ENCODE assay signal across 19 mouse cellular contexts in the genomic region with DNA sequence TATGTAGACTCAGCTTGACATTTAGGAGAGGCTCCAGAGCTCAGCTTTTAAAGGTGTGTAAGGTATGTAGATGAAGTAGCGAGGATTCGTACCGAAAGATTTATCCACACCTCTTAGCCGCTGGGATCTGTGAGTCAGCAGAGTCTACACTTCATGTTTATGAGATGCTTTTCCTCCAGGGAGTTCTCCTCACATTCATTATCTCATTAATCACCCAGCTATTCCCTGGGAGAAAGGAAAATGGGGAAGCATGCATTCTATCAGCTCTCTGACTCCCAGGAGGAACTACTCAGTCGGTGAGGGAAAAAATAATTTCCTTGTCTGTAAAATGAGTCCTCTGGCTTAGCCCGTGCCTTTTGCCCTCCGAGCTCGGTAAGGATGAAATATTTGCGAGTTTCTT.
DNase-seq lines count a peak whose midpoint lies in the region; ATAC-seq and TF ChIP-seq lines count a peak whose summit lies in the region.
"Had no signal": no experiment of that assay in that cellular context is flagged by ENCODE, and none has a peak within 500 bp of the region (broad histone marks: within the 10 kb centered on the region; RNA-seq: fewer than 3 reads in every experiment).

No protein-coding gene starts in this region.

- no peaks in the 10 kb centered on the region for H3K27me3 ChIP-seq in midbrain, embryonic 14.5 days (ENCODE audit: control insufficient read depth, insufficient read depth, low read length)
- no peaks in the 10 kb centered on the region for H3K27me3 ChIP-seq in midbrain, embryonic 10.5 days (ENCODE audit: low read depth, poor library complexity, severe bottlenecking)
- no peaks in the 10 kb centered on the region for H3K27me3 ChIP-seq in hindbrain, embryonic 15.5 days
- H3K27me3 ChIP-seq in neural tube, embryonic 15.5 days (replicated peaks) = no peaks in the 10 kb centered on the region
- H3K27me3 ChIP-seq in heart, embryonic 12.5 days (replicated peaks) = no peaks in the 10 kb centered on the region
- H3K27me3 ChIP-seq: embryonic facial prominence, embryonic 15.5 days had no signal

- WGBS in midbrain, embryonic 14.5 days = 81% methylated on average over 9 of the region's 9 CpGs
- WGBS in midbrain, embryonic 10.5 days = 93% methylated on average over 9 of the region's 9 CpGs
- 46% methylated on average over 9 of the region's 9 CpGs for WGBS in hindbrain, embryonic 15.5 days
- WGBS in neural tube, embryonic 15.5 days = 45% methylated on average over 9 of the region's 9 CpGs
- 80% methylated on average over 9 of the region's 9 CpGs for WGBS in heart, embryonic 12.5 days

- H3K4me3 ChIP-seq in midbrain, embryonic 14.5 days (replicated peaks; ENCODE audit: low read depth, low read length) = no peak overlapping the region
- no peak overlapping the region for H3K4me3 ChIP-seq in midbrain, embryonic 10.5 days
- H3K4me3 ChIP-seq in hindbrain, embryonic 15.5 days = no peak overlapping the region
- no peak overlapping the region for H3K4me3 ChIP-seq in neural tube, embryonic 15.5 days (replicated peaks)
- no peak overlapping the region for H3K4me3 ChIP-seq in heart, embryonic 12.5 days
- H3K4me3 ChIP-seq: embryonic facial prominence, embryonic 15.5 days; heart, embryonic 10.5 days had no signal

- no peak for ATAC-seq in midbrain, embryonic 14.5 days (ENCODE audit: low FRiP score, low TSS enrichment)
- 0 out of 2 replicates have a peak, but pooled peaks have one; percentile 66 for ATAC-seq in hindbrain, embryonic 15.5 days (ENCODE audit: low FRiP score, low read depth)
- ATAC-seq in neural tube, embryonic 15.5 days (ENCODE audit: low FRiP score) = peak; percentile 70
- no peak for ATAC-seq in heart, embryonic 12.5 days (ENCODE audit: insufficient number of reproducible peaks, low FRiP score)
- ATAC-seq: forebrain, embryonic 16.5 days; lung, postnatal 0 days had no signal

- H3K4me1 ChIP-seq in midbrain, embryonic 14.5 days (ENCODE audit: control insufficient read depth, insufficient read depth, low read length) = no peaks in the 10 kb centered on the region
- no peaks in the 10 kb centered on the region for H3K4me1 ChIP-seq in midbrain, embryonic 10.5 days
- no peaks in the 10 kb centered on the region for H3K4me1 ChIP-seq in hindbrain, embryonic 15.5 days (replicated peaks)
- H3K4me1 ChIP-seq in neural tube, embryonic 15.5 days = peaks cover 6% of the 10 kb centered on the region; the same call in 1 of the 2 replicates
- H3K4me1 ChIP-seq in heart, embryonic 12.5 days (replicated peaks) = peaks cover 4% of the 10 kb centered on the region; the same call in 1 of the 2 replicates
- H3K4me1 ChIP-seq: embryonic facial prominence, embryonic 15.5 days; heart, embryonic 10.5 days had no signal

- no peak for TF ChIP-seq CTCF in brain, embryonic 14.5 days (IDR thresholded peaks at IDR 0.05; ENCODE audit: borderline replicate concordance, extremely low read depth, insufficient read depth, insufficient read length)

- no peak for TF ChIP-seq POLR2A in brain, embryonic 14.5 days (IDR thresholded peaks at IDR 0.05; ENCODE audit: borderline replicate concordance, extremely low read depth, insufficient read depth, insufficient read length, poor library complexity, severe bottlenecking)

- H3K27ac ChIP-seq in midbrain, embryonic 14.5 days (replicated peaks; ENCODE audit: low read depth, low read length) = no peak overlapping the region
- H3K27ac ChIP-seq in midbrain, embryonic 10.5 days (replicated peaks) = no peak overlapping the region
- H3K27ac ChIP-seq in hindbrain, embryonic 15.5 days (replicated peaks) = 0 out of 2 replicates have a peak overlapping the region, but pooled peaks have one; percentile 18
- H3K27ac ChIP-seq in neural tube, embryonic 15.5 days (replicated peaks) = no peak overlapping the region
- H3K27ac ChIP-seq in heart, embryonic 12.5 days (ENCODE audit: poor library complexity, severe bottlenecking) = no peak overlapping the region
- H3K27ac ChIP-seq: embryonic facial prominence, embryonic 15.5 days; heart, embryonic 10.5 days had no signal

- DNase-seq in midbrain, embryonic 14.5 days = peak; percentile 19
- no peak for DNase-seq in midbrain, embryonic 10.5 days (ENCODE audit: low spot score)
- peak; percentile 40 for DNase-seq in brain, embryonic 14.5 days (ENCODE audit: low read depth)
- DNase-seq in cerebellum, postnatal 36 days = no peak
- DNase-seq: adrenal gland, postnatal 10 days; cerebellum, adult 11 months; cerebellum, postnatal 10 days; heart, postnatal 10 days; left cerebral cortex, postnatal 4 days; liver; right cerebral cortex, postnatal 25 days; thymus, adult 2 months had no signal

- H3K36me3 ChIP-seq in midbrain, embryonic 14.5 days (ENCODE audit: control insufficient read depth, insufficient read depth, low read length) = no peaks in the 10 kb centered on the region
- H3K36me3 ChIP-seq in midbrain, embryonic 10.5 days = no peaks in the 10 kb centered on the region
- H3K36me3 ChIP-seq in hindbrain, embryonic 15.5 days = no peaks in the 10 kb centered on the region
- H3K36me3 ChIP-seq in neural tube, embryonic 15.5 days = no peaks in the 10 kb centered on the region
- H3K36me3 ChIP-seq in heart, embryonic 12.5 days = no peaks in the 10 kb centered on the region
- H3K36me3 ChIP-seq: embryonic facial prominence, embryonic 15.5 days; heart, embryonic 10.5 days had no signal

- no peak overlapping the region for H3K4me2 ChIP-seq in midbrain, embryonic 14.5 days (ENCODE audit: low read length)
- 0 out of 2 replicates have a peak overlapping the region, but pooled peaks have one; percentile 4 for H3K4me2 ChIP-seq in hindbrain, embryonic 15.5 days
- H3K4me2 ChIP-seq in neural tube, embryonic 15.5 days = peak overlapping the region; percentile 24
- no peak overlapping the region for H3K4me2 ChIP-seq in heart, embryonic 12.5 days
- H3K4me2 ChIP-seq: embryonic facial prominence, embryonic 15.5 days had no signal

- H3K9ac ChIP-seq in midbrain, embryonic 14.5 days (replicated peaks; ENCODE audit: low read length) = no peak overlapping the region
- H3K9ac ChIP-seq in hindbrain, embryonic 15.5 days = no peak overlapping the region
- no peak overlapping the region for H3K9ac ChIP-seq in neural tube, embryonic 15.5 days (replicated peaks)
- H3K9ac ChIP-seq in heart, embryonic 12.5 days = no peak overlapping the region
- H3K9ac ChIP-seq: embryonic facial prominence, embryonic 15.5 days had no signal

- H3K9me3 ChIP-seq in midbrain, embryonic 14.5 days (ENCODE audit: control insufficient read depth, low read length) = no peaks in the 10 kb centered on the region
- H3K9me3 ChIP-seq in midbrain, embryonic 10.5 days (replicated peaks) = no peaks in the 10 kb centered on the region
- no peaks in the 10 kb centered on the region for H3K9me3 ChIP-seq in hindbrain, embryonic 15.5 days
- H3K9me3 ChIP-seq in neural tube, embryonic 15.5 days (replicated peaks) = no peaks in the 10 kb centered on the region
- H3K9me3 ChIP-seq in heart, embryonic 12.5 days (replicated peaks) = no peaks in the 10 kb centered on the region
- H3K9me3 ChIP-seq: embryonic facial prominence, embryonic 15.5 days; heart, embryonic 10.5 days had no signal

Comparison
In these comparisons a context has a peak if more than half of its experiments do, and no peak if none do; other contexts are left out.
1. DNase-seq: peak in midbrain, embryonic 14.5 days (single experiment) and brain, embryonic 14.5 days (single experiment); none in midbrain, embryonic 10.5 days (single experiment) and cerebellum, postnatal 36 days (0 of 2).
2. ATAC-seq: peak in hindbrain, embryonic 15.5 days (single experiment) and neural tube, embryonic 15.5 days (single experiment); none in midbrain, embryonic 14.5 days (single experiment) and heart, embryonic 12.5 days (single experiment).
3. H3K4me2 ChIP-seq: peak in hindbrain, embryonic 15.5 days (single experiment) and neural tube, embryonic 15.5 days (single experiment); none in midbrain, embryonic 14.5 days (single experiment) and heart, embryonic 12.5 days (single experiment).